Mouse (Mus musculus) spleen, embryonic (tissue): ENCODE results near the gene Zfp536.

Experiments used
- CTCF ChIA-PET: fragments of 350-600 bp; sonication (Branson Sonifier 250); formaldehyde crosslinking; loops from one replicate; lab custom pipeline; 2022; lab: Charles Lee

The Zfp536 gene

DNA sequence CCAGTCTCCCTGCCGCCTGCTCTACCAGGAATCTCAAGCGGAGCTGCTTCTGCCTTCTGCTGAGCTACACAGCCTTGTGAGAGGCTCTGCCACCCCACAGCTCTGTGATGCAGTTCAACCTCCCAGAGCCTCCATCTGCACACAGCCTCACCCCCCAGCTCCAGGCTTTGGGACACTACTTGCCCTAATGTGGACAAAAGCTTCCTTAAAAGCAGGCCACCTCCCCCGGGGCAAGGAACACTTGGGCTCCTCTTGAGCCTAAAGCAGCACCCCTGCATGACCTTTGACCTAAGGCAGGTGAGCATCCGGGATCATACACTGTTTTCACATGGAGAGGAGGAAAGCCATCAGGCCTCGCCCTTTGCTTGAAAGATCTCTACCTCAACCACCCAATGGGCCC, 219.0 kb downstream of the Zfp536 start:
- CTCF ChIA-PET, result no interaction called here

GRCm38 (mm10) chr7:37553646-37554045, 219.8 kb downstream of the Zfp536 start:
- CTCF ChIA-PET, result no interaction called here

GRCm38 (mm10) chr7:37552384-37552783, 221.1 kb downstream of the Zfp536 start:
- CTCF ChIA-PET, result no interaction called here

GRCm38 (mm10) chr7:37548805-37549204, 224.6 kb downstream of the Zfp536 start:
- CTCF ChIA-PET, result no interaction called here

DNA sequence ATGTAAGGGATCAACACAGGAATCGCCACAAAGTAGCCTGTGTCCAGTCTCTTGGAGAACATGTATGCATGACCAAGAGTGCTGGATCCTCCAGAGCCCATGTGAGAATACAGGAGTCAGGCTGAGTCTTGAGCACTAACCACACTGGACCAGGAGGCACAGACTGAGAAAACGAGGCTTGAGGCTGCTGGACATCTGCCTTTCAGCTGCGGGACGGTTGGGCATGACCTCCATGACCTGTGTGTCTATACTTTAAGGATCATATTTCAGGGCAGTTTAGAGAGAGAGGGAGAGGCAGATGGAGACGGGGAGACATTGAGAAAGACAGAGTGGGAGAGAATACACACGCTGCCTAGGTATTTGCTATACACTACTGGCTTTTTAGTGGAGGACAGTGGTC, 229.4 kb downstream of the Zfp536 start:
- CTCF ChIA-PET, result no interaction called here

GRCm38 (mm10) chr7:37542951-37543350, 230.5 kb downstream of the Zfp536 start:
- CTCF ChIA-PET, result no interaction called here

DNA sequence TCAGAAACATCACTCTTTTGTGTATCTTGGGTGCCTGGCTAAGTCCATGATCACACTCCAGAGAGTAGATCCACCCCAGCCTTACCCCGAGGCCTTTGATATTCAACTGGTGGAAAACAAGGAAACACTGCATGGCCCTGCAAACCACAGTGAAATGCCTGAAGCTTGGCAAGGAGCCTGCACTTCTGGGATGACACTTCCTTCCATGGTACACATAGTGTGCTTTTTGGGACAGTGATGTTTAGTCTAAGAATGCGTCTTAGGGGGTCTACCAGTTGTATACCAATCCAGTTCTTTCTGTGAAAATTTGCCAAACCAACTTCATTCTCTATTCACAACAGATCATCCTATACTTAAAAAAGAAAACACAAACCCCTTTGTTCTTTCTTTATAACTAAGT, 242.3 kb downstream of the Zfp536 start:
- CTCF ChIA-PET, result no interaction called here

GRCm38 (mm10) chr7:37528311-37528710, 245.1 kb downstream of the Zfp536 start:
- CTCF ChIA-PET, result no interaction called here

- CTCF ChIA-PET, result no interaction called here
These were observed 245.6 kb downstream of the Zfp536 start for GRCm38 (mm10) chr7:37527890-37528289.

GRCm38 (mm10) chr7:37521407-37521806, 252.0 kb downstream of the Zfp536 start:
- CTCF ChIA-PET, result no interaction called here

- CTCF ChIA-PET, result no interaction called here
These were observed 262.3 kb downstream of the Zfp536 start for GRCm38 (mm10) chr7:37510933-37511675.

DNA sequence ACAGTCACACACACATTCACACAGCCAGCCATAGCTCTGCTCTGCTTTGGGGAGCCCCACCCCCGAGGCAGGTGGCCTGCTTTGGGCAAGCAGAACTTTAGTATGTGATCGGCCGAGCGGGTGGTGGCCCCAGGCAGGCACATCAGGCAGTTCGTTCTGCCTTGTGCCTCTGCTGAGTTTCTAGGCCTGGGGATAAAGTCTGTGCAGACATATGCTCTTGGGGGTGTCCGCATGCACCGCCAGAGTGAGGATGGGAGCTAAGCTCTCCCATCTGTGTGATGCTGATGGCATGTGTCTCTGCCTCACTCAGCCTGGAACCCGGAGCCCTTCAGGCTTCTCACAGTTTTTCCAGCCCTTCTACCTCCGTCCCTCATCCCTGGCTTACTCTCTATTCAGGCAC, 263.7 kb downstream of the Zfp536 start:
- CTCF ChIA-PET, result no interaction called here

DNA sequence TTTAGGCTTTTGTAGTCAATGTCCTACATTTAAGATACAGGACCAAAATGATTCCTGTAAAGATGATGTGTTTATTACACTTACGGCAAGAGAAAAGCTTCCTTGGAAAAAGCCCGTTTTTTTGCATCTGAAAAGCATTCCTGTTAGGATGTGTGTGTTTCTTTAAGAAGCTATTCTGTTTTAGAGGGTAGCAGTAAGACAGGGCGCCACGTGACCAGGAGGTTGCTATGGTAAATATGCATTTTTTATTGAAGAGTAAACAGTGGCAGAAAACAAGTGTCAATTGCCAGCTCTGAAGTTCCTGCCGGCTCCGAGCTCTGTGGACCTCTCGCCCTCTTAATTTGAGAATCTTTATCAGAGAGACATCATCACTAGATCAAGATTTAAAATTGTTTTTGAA, 267.9 kb downstream of the Zfp536 start:
- CTCF ChIA-PET, result no interaction called here

- CTCF ChIA-PET, result no interaction called here
These were observed 268.3 kb downstream of the Zfp536 start for GRCm38 (mm10) chr7:37505096-37505495.

DNA sequence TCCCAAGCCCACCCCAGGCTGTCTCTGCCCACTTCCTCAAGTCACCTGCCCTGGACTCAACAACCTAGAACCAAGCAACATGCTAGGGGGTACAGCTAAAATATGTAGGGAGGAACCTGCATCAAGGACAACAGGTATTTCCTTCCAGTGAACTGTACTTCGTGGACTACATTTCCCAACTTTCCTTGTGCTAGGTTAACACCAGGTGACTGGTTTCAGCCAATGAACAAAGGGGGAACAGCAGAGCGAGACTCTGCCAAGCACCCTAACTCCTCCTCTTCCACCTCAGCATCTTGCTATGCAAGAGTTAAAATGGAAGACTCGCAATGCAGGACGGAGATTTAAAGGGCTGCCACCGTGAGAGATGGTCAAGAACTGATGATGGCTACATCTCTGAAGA, 274.6 kb downstream of the Zfp536 start:
- CTCF ChIA-PET, result no interaction called here

DNA sequence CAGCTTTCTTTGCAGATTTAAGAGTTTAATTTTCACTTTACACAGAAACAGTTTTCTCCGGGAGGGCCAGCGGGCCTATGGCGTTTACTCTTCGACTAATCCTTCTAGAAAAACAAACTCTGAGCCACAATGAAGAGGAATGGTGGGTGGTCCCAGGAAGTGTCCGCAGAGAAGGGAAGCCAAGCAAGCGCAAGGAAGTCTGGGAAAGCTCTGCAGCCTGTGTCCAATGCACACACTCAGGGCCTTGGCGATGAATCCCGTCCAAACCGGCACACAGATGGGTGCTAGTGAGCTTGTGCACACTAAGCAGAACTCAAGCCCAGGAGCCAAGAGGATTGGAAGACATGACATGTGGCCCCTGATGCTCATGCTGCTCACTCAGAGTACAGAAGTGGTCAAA, 276.9 kb downstream of the Zfp536 start:
- CTCF ChIA-PET, result no interaction called here

- CTCF ChIA-PET, result no interaction called here
These were observed 283.1 kb downstream of the Zfp536 start for GRCm38 (mm10) chr7:37490312-37490711.

GRCm38 (mm10) chr7:37484946-37485345, 288.5 kb downstream of the Zfp536 start:
- CTCF ChIA-PET, result no interaction called here

DNA sequence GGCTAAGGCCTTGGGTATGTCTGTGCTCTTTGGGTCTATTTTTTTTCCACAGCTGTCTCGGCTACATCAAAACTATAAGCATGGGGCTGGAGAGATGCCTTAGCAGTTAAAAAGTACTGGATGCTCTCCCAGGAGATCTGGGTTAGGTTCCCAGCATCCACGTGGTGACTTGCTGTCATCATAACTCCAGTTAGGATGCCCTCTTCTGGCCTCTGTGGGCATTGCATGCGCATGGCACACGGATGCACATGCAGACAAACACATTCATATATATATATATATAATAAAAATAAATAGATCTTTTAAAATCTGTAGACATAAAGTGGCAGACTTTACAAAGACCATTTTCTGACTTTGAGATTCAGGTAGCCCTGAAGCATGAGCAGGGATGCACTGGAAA, 290.9 kb downstream of the Zfp536 start:
- CTCF ChIA-PET, result no interaction called here

- CTCF ChIA-PET, result no interaction called here
These were observed 292.3 kb downstream of the Zfp536 start for GRCm38 (mm10) chr7:37481165-37481564.

- CTCF ChIA-PET, result no interaction called here
These were observed 296.1 kb downstream of the Zfp536 start for GRCm38 (mm10) chr7:37477309-37477708.

DNA sequence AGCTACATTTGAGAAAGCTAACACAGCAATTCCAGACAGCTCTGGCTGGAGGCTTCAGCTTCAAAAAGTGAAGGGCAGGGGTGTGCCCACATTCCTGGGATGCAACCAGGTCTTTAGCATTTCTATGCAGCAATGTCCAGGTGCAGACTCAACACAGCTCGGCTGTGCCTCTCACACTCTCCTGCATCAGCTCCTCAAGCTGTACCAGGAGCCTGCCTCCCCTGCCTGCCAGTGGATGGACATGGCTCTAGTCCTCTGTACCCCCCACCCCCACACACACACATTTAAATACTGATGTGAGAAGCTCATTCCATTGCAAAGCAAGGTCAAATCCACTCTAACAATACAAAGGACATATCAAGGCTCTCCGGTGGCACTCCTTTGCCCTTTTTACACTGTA, 298.0 kb downstream of the Zfp536 start:
- CTCF ChIA-PET, result interaction anchor here (0.6 kb wide), 1 partner anchor 118 kb away, joined by 6 read pairs; no protein-coding TSS in a partner anchor

DNA sequence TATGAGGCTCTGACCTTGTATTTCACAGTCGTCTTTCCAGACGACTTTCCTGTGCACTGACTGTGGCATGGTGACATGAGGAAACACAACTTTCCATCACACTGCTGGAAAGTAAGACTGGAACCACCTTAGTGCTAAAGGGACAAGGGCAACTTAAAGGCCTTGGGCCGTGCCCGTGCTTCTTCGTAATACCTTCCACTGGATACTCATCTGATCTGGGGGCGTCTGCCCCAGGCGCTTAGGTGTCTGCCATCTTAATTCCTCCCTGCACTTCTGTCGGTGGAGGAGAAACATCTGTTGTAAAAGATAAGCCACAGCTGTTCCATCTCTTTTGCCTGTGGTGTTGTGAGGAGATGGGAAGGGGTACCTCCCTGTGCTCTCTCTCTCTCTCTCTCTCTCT, 299.2 kb downstream of the Zfp536 start:
- CTCF ChIA-PET, result no interaction called here
